Mouse (Mus musculus): Measurements from ENCODE around the gene Akap2. TPM values are rescaled to one million over a fixed set of nuclear protein-coding genes. Genes with fewer than 3 reads are reported as not detected.

Gene Akap2
- total and polyA plus RNA-seq, 3 experiments = 1.7 to 7.2 TPM; not detected in 1

DNA sequence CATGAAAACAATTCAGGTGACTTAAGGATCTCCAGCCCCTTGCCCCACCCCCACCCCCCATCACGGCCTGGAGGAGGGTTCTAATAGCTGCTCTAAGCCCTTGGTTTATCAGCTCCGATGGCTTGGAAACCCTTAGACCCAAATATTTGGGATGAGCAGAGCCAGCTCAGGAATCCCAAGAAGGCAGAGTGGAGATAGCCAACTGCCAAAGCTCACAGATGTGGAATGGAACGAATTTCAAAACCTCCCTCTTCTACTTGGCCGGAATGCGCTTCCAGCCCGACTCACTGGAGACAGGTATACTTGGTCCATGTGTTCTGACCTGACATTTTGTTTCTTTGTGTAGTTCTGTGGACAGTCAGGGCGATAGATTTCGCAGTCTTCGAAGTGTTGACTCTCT lies 111.7 kb downstream of the Akap2 start:
- Histone ChIP-seq H3K36me3 (ENCODE audit: control insufficient read depth in 1 of 2, insufficient read depth in 2 of 2, low read length in 2 of 2) (no peaks in the 10 kb centered on the region), H3K9ac (ENCODE audit: control insufficient read depth, low read depth, low read length, poor library complexity, severe bottlenecking) (no peak overlapping the region), H3K27me3 (ENCODE audit: control insufficient read depth in 1 of 2, insufficient read depth in 2 of 2, low read length in 2 of 2) (no peaks in the 10 kb centered on the region), H3K79me2 (ENCODE audit: control insufficient read depth, insufficient read depth, low read length, poor library complexity) (no peaks in the 10 kb centered on the region), H3K4me1 (ENCODE audit: control insufficient read depth in 1 of 2, insufficient read depth in 2 of 2, low read length in 2 of 2) (no peaks in the 10 kb centered on the region; a peak in 1 of 4 replicates), H3K9me3 (replicated peaks; ENCODE audit: insufficient read depth, low read length) (no peaks in the 10 kb centered on the region), H3K4me3 (ENCODE audit: control insufficient read depth in 1 of 2, insufficient read depth in 1 of 2, low read depth in 2 of 2, low read length in 2 of 2) (no peak overlapping the region), H3K27ac (ENCODE audit: control insufficient read depth, low read depth, low read length) (no peak overlapping the region)
- DNase-seq (ENCODE audit: low read depth, low spot score) = no peak
- no peak for TF ChIP-seq SMC3 (IDR thresholded peaks at IDR 0.05; ENCODE audit: low read depth, low read length)

DNA sequence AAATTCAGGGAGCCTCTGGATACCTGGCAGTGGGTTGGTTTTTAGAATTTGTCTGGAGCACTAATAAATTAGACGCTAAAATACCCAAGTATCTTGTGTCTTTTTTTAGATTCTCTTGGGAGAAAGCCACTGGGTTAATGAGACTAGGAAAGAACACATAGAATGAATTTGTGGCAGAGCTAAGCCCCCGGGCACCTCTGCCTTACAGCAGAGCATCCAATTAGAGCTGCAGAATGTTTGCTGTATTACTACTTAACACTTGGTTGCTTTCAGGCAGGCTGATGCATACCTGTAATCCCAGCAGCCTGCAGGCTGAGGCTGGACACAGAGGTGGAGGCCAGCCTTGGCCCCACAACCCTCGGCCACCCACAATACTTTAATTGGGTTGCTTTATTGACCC lies 112.3 kb downstream of the Akap2 start:
- Histone ChIP-seq H3K9ac (ENCODE audit: control insufficient read depth, low read depth, low read length, poor library complexity, severe bottlenecking) (no peak overlapping the region), H3K9me3 (replicated peaks; ENCODE audit: insufficient read depth, low read length) (no peaks in the 10 kb centered on the region), H3K36me3 (ENCODE audit: control insufficient read depth in 1 of 2, insufficient read depth in 2 of 2, low read length in 2 of 2) (no peaks in the 10 kb centered on the region), H3K79me2 (ENCODE audit: control insufficient read depth, insufficient read depth, low read length, poor library complexity) (no peaks in the 10 kb centered on the region), H3K4me1 (ENCODE audit: control insufficient read depth in 1 of 2, insufficient read depth in 2 of 2, low read length in 2 of 2) (no peaks in the 10 kb centered on the region; a peak in 1 of 4 replicates), H3K4me3 (ENCODE audit: control insufficient read depth in 1 of 2, insufficient read depth in 1 of 2, low read depth in 2 of 2, low read length in 2 of 2) (no peak overlapping the region), H3K27me3 (ENCODE audit: control insufficient read depth in 1 of 2, insufficient read depth in 2 of 2, low read length in 2 of 2) (no peaks in the 10 kb centered on the region), H3K27ac (ENCODE audit: control insufficient read depth, low read depth, low read length) (no peak overlapping the region)
- TF ChIP-seq ZMIZ1 (IDR thresholded peaks at IDR 0.05; ENCODE audit: low read depth, low read length) = no peak
- TF ChIP-seq MYC (IDR thresholded peaks at IDR 0.05; ENCODE audit: low read depth, low read length) = no peak
- TF ChIP-seq BHLHE40 (IDR thresholded peaks at IDR 0.05; ENCODE audit: borderline replicate concordance, low read depth, low read length) = no peak
- no peak for TF ChIP-seq POLR2AphosphoS5 (IDR thresholded peaks at IDR 0.05; ENCODE audit: borderline replicate concordance, low read depth, low read length)
- no peak for TF ChIP-seq MAZ (IDR thresholded peaks at IDR 0.05; ENCODE audit: low read depth, low read length)
- no peak for TF ChIP-seq NRF1 (IDR thresholded peaks at IDR 0.05; ENCODE audit: insufficient read depth, low read depth, low read length, poor library complexity, severe bottlenecking)
- no peak for TF ChIP-seq MEF2A (IDR thresholded peaks at IDR 0.05; ENCODE audit: extremely low read depth, insufficient replicate concordance, low read depth, low read length, poor library complexity, severe bottlenecking)
- no peak for TF ChIP-seq GABPA (IDR thresholded peaks at IDR 0.05; ENCODE audit: low read depth, low read length)
- TF ChIP-seq ZKSCAN1 (IDR thresholded peaks at IDR 0.05; ENCODE audit: low read depth, low read length) = no peak
- no peak for TF ChIP-seq CHD2 (IDR thresholded peaks at IDR 0.05; ENCODE audit: low read length)
- TF ChIP-seq NELFE (IDR thresholded peaks at IDR 0.05; ENCODE audit: low read depth, low read length) = no peak
- TF ChIP-seq KAT2A (conservative IDR thresholded peaks at IDR 0.05; ENCODE audit: low read depth, low read length) = no peak
- TF ChIP-seq CTCF (IDR thresholded peaks at IDR 0.05 in 2 of 3, conservative IDR thresholded peaks at IDR 0.05 in 1 of 3; ENCODE audit: control insufficient read depth in 1 of 3, insufficient read depth in 1 of 3, low read depth in 2 of 3, low read length in 3 of 3, poor library complexity in 1 of 3, severe bottlenecking in 1 of 3) = no peak
- TF ChIP-seq MXI1 (IDR thresholded peaks at IDR 0.05; ENCODE audit: low read depth, low read length) = no peak
- TF ChIP-seq MAFK (IDR thresholded peaks at IDR 0.05; ENCODE audit: borderline replicate concordance, low read depth, low read length) = no peak
- no peak for TF ChIP-seq ZC3H11A (IDR thresholded peaks at IDR 0.05; ENCODE audit: low read depth, low read length)
- DNase-seq (ENCODE audit: low read depth, low spot score) = no peak
